In the genomic region with DNA sequence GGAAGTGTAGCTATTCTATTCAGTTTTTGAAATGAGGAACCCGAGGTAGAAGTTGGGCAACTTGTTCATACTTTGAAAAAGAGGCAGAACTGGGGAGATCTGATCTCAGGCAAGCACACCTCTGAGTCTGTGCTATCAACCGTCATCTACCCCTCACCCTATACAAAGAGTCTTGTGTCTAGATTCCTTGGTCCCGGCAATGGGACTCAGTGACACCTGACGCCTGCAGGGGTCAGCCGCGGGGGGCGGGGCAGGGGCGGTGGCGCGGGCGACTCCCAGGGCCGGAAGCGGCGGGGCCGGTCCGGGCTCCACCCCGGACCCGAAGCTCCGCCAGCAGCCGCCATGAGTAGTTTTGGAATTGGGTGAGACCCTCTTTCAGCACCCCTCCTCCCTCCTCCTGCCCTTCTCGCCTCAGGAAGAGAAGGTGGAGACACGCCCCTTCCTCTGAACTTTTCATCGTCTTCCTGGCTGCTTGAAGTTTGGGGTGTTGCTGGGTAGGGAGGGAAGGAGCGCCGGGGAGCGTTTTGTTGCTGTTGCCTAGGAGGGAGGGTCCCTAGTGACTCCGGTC, we compare ENCODE assay signal across 8 mouse cellular contexts. TPM values are rescaled to one million over a fixed set of nuclear protein-coding genes. Genes with fewer than 3 reads are reported as not detected.
DNase-seq lines count a peak whose midpoint lies in the region; ATAC-seq and TF ChIP-seq lines count a peak whose summit lies in the region.

No protein-coding gene starts in this region.

- peak; percentile 64 for ATAC-seq in heart, postnatal 0 days (ENCODE audit: insufficient read depth, low read depth)

- peak overlapping the region; percentile 54 for H3K27ac ChIP-seq in heart, postnatal 0 days (ENCODE audit: low read depth)

- H3K4me2 ChIP-seq in heart, postnatal 0 days (ENCODE audit: low read depth, low read length): peak overlapping the region; percentile 87

- peak overlapping the region; percentile 73 for H3K9ac ChIP-seq in heart, postnatal 0 days (replicated peaks; ENCODE audit: low read depth, low read length)

- H3K27me3 ChIP-seq in heart, postnatal 0 days (ENCODE audit: control insufficient read depth, insufficient read depth, low read length): peaks cover 36% of the 10 kb centered on the region
- peaks cover 27% of the 10 kb centered on the region for H3K27me3 ChIP-seq in megakaryocyte, embryonic 14.5 days (replicated peaks)

- no peaks in the 10 kb centered on the region for H3K9me3 ChIP-seq in heart, postnatal 0 days (replicated peaks; ENCODE audit: control insufficient read depth, low read length)
- no peaks in the 10 kb centered on the region for H3K9me3 ChIP-seq in megakaryocyte, embryonic 14.5 days

- H3K4me3 ChIP-seq in heart, postnatal 0 days (ENCODE audit: low read depth, low read length): peak overlapping the region; percentile 77
- H3K4me3 ChIP-seq in megakaryocyte, embryonic 14.5 days (replicated peaks): peak overlapping the region; percentile 97

- TF ChIP-seq EP300 in heart, postnatal 0 days (IDR thresholded peaks at IDR 0.05; ENCODE audit: low read depth): no peak

- no peaks in the 10 kb centered on the region for H3K36me3 ChIP-seq in heart, postnatal 0 days (replicated peaks; ENCODE audit: control insufficient read depth, insufficient read depth, low read length)
- peaks cover 38% of the 10 kb centered on the region for H3K36me3 ChIP-seq in megakaryocyte, embryonic 14.5 days (replicated peaks; ENCODE audit: low read length)

- DNase-seq in gastrocnemius, postnatal 10 days: peak; percentile 44
- DNase-seq in gastrocnemius, adult 18-20 months (ENCODE audit: low spot score): no peak
- peak; percentile 79 for DNase-seq in embryo, embryonic 11 days
- no peak for DNase-seq in heart, postnatal 0 days (ENCODE audit: low spot score)
- peak; percentile 57 to 80 for DNase-seq in kidney, postnatal 25 days
- DNase-seq in thymus, adult 18-20 months: peak; percentile 29 to 52
- DNase-seq in frontal cortex, adult 2 months (ENCODE audit: extremely low spot score in 1 of 2, low spot score in 1 of 2): no peak

- under 1% methylated on average over 23 of the region's 27 CpGs for WGBS in heart, postnatal 0 days

- peaks cover 24% of the 10 kb centered on the region for H3K4me1 ChIP-seq in heart, postnatal 0 days (ENCODE audit: control insufficient read depth, insufficient read depth)
- peaks cover 81% of the 10 kb centered on the region for H3K4me1 ChIP-seq in megakaryocyte, embryonic 14.5 days

- no peak for TF ChIP-seq CTCF in heart, postnatal 0 days (IDR thresholded peaks at IDR 0.05; ENCODE audit: low read depth)

RNA-seq across cellular contexts. Expression of a gene that starts 4.7 kb away (rescaled TPM):
- 10 to 100 TPM; 14.9 to 17.6 TPM for total RNA-seq in gastrocnemius, postnatal 10 days (2021)
- total RNA-seq in gastrocnemius, adult 18-20 months (2021): 10 to 100 TPM; 13.9 to 15.0 TPM
- total RNA-seq in heart, postnatal 0 days (2014; rRNA removed; ENCODE audit: low replicate concordance): 34.8 and 58.9 TPM in 2 replicates
- 23.7 and 26.8 TPM in 2 replicates for polyA plus RNA-seq in heart, postnatal 0 days (2015; fragmentation: Nextera tagmentation; extraction: Ambion mirVana)
- polyA plus RNA-seq in megakaryocyte, embryonic 14.5 days (2012; ENCODE audit: insufficient read depth, low replicate concordance): 53.9 and 56.3 TPM in 2 replicates
- 134 and 136 TPM in 2 replicates for polyA plus RNA-seq in frontal cortex, adult 2 months (2012; rRNA removed)

RNA-seq across cellular contexts. Expression of a gene that starts 15.0 kb away (rescaled TPM):
- under 1 TPM in 1 of 2 experiments, not detected in 1; 0.14 TPM for total RNA-seq in gastrocnemius, postnatal 10 days (2021)
- not detected for total RNA-seq in gastrocnemius, adult 18-20 months (2021)
- 24.9 and 27.6 TPM in 2 replicates for total RNA-seq in heart, postnatal 0 days (2014; rRNA removed; ENCODE audit: low replicate concordance)
- polyA plus RNA-seq in heart, postnatal 0 days (2015; fragmentation: Nextera tagmentation; extraction: Ambion mirVana): 5.4 and 7.0 TPM in 2 replicates
- polyA plus RNA-seq in megakaryocyte, embryonic 14.5 days (2012; ENCODE audit: insufficient read depth, low replicate concordance): 1.2 TPM in 2 replicates
- 11.0 and 11.9 TPM in 2 replicates for polyA plus RNA-seq in frontal cortex, adult 2 months (2012; rRNA removed)

RNA-seq across cellular contexts. Expression of a gene that starts 31.4 kb away (rescaled TPM):
- total RNA-seq in gastrocnemius, postnatal 10 days (2021): 1 to 10 TPM; 2.3 to 3.4 TPM
- 1 to 10 TPM; 1.3 to 3.3 TPM for total RNA-seq in gastrocnemius, adult 18-20 months (2021)
- 3.5 and 10.6 TPM in 2 replicates for total RNA-seq in heart, postnatal 0 days (2014; rRNA removed; ENCODE audit: low replicate concordance)
- polyA plus RNA-seq in heart, postnatal 0 days (2015; fragmentation: Nextera tagmentation; extraction: Ambion mirVana): 3.6 TPM in 2 replicates
- 0.03 TPM in 1 of 2 replicates, not detected in the other for polyA plus RNA-seq in megakaryocyte, embryonic 14.5 days (2012; ENCODE audit: insufficient read depth, low replicate concordance)
- polyA plus RNA-seq in frontal cortex, adult 2 months (2012; rRNA removed): 7.4 and 7.7 TPM in 2 replicates

RNA-seq across cellular contexts. Expression of a gene that starts 31.4 kb away (rescaled TPM):
- 10 to 100 TPM; 72.9 to 77.4 TPM for total RNA-seq in gastrocnemius, postnatal 10 days (2021)
- total RNA-seq in gastrocnemius, adult 18-20 months (2021): 10 to 100 TPM; 50.5 to 55.4 TPM
- 43.5 and 45.6 TPM in 2 replicates for total RNA-seq in heart, postnatal 0 days (2014; rRNA removed; ENCODE audit: low replicate concordance)
- 84.9 and 89.8 TPM in 2 replicates for polyA plus RNA-seq in heart, postnatal 0 days (2015; fragmentation: Nextera tagmentation; extraction: Ambion mirVana)
- polyA plus RNA-seq in megakaryocyte, embryonic 14.5 days (2012; ENCODE audit: insufficient read depth, low replicate concordance): 50.5 and 69.4 TPM in 2 replicates
- polyA plus RNA-seq in frontal cortex, adult 2 months (2012; rRNA removed): 70.7 and 83.9 TPM in 2 replicates

RNA-seq across cellular contexts. Expression of a gene that starts 31.9 kb away (rescaled TPM):
- 1 to 10 TPM; 5.0 to 5.5 TPM for total RNA-seq in gastrocnemius, postnatal 10 days (2021)
- total RNA-seq in gastrocnemius, adult 18-20 months (2021): 1 to 10 TPM; 1.9 to 2.0 TPM
- 4.4 and 4.9 TPM in 2 replicates for total RNA-seq in heart, postnatal 0 days (2014; rRNA removed; ENCODE audit: low replicate concordance)
- polyA plus RNA-seq in heart, postnatal 0 days (2015; fragmentation: Nextera tagmentation; extraction: Ambion mirVana): 7.3 and 7.9 TPM in 2 replicates
- polyA plus RNA-seq in megakaryocyte, embryonic 14.5 days (2012; ENCODE audit: insufficient read depth, low replicate concordance): 5.0 and 11.8 TPM in 2 replicates
- polyA plus RNA-seq in frontal cortex, adult 2 months (2012; rRNA removed): 15.3 and 16.7 TPM in 2 replicates

Comparison
In these comparisons a context has a peak if more than half of its experiments do, and no peak if none do; other contexts are left out.
1. DNase-seq: peak in gastrocnemius, postnatal 10 days (single experiment), embryo, embryonic 11 days (single experiment), kidney, postnatal 25 days (2 of 2) and thymus, adult 18-20 months (2 of 2); none in gastrocnemius, adult 18-20 months (single experiment), heart, postnatal 0 days (single experiment) and frontal cortex, adult 2 months (0 of 2).
2. RNA of a gene that starts 15.0 kb away (total RNA-seq): 24.9 to 27.6 TPM in heart, postnatal 0 days; 0.14 TPM in gastrocnemius, postnatal 10 days and not detected in gastrocnemius, adult 18-20 months; every median in the first group is over 10 times any median in the second.